Mouse (Mus musculus) CD4-positive helper T cell, adult 2 months (primary cell): ENCODE results near the gene Pop7.

Source experiments
- DNase-seq: peaks from one replicate; pipeline ENCODE4 v3.0.0-alpha.2; 2012; ENCODE audit warnings: low read depth, missing footprints, low spot score

Gene Pop7

DNA sequence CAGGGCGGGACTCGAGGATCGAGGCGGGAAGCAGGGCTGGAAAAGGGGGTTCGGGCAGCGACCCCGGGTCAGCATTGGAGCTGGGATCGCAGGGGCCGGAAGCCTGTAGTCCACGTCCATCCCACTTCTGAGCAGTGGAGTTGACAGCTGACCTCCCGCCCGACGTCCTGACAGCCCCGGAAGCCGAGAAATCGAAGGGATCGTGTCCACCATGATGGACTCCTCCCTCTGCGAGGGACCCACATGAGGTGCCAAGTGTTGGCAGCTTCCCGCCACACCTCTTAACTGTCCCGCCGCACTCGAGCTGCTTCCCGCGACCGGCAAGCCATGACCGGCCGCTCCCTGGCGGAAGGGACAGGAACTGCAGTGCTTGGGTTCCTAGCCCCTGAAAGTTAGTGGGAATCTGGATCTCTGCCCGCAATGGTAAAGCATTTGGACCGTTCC, 371 bp upstream of the Pop7 start:
- peak; percentile 86 for DNase-seq

DNA sequence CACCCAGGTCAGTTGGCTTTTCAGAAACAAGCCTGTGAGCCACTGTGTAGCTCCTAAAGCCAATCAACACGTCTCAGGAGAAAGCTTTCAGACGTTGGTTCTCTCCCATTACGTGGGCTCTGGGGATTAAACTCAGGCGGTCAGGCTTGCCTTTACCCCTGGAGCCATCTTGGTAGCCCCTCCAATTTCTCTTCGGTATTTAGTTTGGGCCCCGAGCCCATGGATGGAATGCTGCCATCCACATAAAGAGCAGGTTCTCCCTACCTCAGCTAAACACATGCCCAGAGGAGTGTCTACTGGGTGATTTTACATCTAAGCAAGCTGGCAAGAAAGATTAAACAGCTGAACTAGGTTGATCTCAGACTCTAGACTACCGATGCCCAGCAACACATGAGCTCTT, 2.1 kb downstream of the Pop7 start:
- no peak for DNase-seq

DNA sequence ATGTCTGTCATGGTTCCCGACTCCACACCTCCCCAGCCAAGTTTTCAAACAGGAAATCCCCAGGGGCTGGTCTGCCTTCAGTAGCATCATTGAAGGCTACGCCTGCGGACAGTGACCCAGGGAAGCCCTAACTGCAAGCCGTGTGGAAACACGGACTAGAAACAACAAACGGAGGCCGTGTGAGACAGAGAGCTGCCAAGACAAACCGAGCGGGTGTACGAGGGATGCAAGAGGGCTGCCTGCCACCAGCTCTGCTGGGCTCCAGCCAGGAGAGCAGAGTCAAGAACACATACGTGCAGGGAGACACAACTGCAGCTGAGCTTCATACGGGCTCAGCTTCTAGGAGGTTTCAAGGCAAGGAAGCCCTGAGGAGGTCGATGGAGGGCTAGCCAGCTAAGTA, 8.5 kb downstream of the Pop7 start:
- DNase-seq: no peak

DNA sequence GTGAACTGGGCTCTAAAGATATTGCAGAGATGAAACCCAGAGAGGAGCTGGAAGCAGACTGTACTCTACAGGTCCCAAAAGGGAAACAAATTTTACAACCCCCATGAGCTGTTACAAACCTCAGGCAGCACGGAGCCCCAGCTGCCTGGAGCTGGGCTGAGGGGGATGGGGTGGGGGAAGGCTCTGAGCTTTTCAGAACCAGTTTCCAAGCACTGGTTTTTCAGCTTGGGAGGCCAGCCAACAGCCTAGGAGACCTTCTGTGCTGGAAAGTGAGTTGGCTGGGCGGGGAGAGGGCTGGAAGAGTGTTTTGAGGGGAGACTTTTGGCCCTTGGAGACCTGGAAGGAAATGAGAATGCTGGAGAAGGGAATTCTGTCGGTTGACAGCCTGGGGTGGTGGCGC, 10.8 kb downstream of the Pop7 start:
- DNase-seq: no peak

DNA sequence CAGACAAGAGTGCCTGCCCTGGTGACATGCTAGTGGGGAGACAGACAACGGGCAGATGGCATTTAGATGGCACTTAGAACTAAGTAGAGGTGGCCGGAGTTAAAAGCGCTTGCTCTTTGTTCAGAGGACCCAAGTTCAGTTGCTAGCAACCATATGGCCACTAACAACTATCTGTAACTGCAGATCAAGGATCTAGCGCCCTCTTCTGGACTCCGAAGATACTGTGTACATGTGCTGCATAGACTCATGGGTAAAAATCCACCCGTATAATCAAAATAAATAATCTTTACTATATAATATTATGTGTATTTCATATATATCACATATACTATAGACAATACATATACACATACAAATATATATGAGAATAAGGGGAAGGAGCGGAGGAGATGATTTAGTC, 14.7 kb downstream of the Pop7 start:
- DNase-seq: no peak

DNA sequence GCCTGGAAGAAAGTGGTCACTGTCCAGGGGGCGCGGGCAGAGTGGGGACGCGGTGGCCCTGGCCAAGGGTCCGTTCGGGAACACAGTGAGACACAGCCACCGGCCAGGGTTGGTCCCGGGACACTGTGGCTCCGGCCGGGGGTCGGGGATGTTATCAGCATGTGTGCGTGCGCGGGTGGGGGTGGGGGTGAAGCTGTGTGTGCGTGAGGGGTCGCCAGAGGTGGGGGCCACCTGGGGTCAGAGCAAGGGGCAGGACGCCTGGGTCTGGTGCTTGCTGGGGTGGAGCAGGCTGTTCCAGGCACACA, 16.5 kb downstream of the Pop7 start:
- no peak for DNase-seq

DNA sequence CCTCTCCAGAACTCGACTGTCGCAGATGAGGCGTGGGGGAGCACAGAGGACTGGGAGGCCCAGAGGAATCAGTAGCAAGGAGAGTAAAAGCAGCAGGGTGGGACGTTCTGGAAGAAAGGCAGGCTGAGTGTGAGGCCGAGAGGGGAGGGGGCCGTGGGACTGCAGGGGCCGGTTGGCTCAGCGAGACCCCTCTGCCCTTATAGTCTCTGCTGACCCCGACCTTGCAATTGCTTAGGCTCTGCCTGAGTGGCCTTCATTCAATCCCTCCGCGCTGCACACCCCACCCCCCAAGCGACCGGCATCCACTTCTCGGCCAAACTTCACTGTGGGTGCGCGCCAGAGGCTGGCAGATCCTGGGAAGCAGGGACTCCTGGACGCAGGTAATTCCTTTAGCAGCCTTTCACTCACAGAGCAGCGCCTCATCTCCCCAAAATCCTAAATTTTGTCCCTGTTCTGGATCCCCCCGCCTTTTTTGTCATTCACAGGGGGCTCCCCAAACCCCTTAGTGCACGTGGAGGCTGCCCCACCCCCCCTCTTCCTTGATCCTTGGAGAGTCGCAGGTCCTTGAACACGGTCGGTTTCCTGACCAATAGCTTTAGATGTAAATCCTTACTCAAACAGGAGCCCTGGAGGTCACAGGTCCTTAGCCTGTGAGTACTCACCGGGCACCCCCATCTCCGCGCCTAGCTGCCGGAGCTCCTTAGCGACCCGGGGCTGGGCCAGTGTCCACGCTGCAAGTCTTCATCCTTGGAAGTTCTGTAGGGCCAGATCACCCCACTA, 17.1 kb downstream of the Pop7 start:
- no peak for DNase-seq

DNA sequence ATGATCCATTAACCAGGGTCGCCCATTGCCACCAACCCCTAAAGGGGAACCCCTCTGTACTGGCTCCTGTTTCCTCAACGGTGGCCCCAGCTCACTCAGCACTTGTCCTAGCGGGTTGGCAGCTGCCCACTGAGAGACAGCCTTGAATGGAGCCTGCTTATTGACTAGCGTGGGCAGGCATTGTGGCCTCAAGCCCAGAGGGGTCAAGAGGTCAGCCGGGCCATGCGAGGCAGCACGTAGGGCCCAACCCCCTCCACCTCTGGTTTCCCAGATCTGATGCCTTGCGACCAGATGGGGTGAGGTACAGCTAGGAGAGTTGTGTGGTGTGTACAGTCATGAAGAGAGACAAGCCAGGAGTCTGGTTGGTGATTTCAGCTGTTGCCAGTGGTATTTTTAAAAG, 20.4 kb downstream of the Pop7 start:
- no peak for DNase-seq

DNA sequence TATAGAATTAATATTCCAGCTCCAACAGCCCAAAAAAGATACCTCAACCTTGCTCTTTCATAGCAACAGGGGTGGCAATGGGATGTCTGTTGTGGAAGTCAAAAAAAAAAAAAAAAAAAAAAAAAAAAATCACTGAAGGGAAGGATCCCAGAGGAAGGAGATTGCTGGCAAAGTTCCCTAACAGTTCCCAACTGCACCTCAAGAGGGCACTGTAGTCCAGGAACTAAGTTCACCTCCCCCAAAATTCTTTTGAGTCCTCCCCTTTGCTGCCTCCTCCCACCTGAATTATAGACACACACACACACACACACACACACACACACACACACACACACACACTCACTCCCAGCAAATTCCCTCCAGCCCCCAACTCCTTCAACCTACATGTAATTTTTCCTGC, 21.2 kb downstream of the Pop7 start:
- peak; percentile 54 for DNase-seq

DNA sequence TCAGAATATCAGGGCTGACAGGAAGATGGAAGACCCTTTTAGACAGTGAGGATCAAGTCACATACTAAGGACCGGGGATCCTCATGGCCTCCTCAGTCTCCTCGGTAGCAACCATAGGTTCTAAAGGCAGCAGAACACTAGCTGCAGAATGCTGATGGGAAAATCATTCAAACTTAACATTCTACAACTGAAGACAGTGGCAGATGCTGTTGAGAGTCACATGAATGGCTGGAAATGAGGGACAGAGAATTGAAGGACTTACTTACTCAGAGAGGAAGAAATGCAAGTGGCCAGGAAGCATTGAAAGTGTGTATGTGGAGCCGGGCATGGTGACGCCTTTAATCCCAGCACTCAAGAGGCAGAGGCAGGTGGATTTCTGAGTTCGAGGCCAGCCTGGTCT, 25.4 kb downstream of the Pop7 start, which contains the start of gene Zan:
TSS of gene Zan (minus strand) at position 101 of the 400 bp plus-strand sequence.
- no peak for DNase-seq

DNA sequence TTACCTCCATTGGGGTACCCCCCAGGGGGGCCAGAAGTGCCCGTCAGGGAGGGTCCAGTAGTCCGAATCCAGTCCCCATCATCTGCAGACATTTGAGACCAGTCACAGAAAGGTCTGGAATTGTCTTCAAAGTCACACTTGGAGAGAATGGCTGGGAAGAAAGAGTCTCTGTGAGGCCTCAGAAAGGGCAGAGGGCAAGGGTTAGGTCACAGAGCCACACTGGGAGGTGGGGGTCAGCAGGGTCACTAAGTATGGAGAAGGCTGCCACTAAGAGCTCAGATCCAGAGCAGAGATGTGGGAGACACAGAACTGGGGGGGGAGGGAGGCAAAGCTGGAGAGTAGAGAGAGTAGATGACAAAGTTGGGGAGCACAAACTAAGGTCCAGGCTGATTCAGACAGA, 28.0 kb downstream of the Pop7 start:
- no peak for DNase-seq

DNA sequence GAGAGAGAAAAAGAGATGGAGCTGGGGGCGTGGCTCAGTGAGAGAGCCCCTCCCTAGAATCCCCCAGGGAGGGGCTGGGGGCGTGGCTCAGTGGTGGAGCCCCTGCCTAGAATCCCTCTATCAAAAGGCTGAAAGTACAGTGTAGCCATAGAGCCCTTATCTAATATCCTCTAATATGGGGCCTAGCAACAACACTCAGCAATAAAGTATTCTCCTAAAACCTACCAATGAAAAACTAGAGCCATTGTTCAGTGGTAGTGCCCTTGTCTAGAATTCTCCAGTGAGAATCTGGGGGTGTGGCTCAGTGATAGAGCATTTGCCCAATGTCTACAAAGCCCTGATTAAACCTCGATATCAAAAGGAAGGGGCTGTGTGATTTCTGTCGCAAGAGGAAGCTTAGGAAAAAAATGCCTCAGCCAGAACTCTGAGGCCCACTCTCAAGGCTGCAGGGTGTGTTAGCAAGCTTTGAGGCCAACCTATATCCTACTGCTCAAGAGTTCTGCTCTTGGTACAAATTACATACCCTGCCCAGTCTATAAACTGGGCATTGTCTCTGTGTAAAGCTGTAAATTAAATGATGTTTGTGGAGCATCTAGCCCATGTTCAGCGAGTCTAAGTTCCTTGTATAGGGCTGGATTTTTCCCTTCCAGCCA, 29.9 kb downstream of the Pop7 start:
- DNase-seq: no peak

DNA sequence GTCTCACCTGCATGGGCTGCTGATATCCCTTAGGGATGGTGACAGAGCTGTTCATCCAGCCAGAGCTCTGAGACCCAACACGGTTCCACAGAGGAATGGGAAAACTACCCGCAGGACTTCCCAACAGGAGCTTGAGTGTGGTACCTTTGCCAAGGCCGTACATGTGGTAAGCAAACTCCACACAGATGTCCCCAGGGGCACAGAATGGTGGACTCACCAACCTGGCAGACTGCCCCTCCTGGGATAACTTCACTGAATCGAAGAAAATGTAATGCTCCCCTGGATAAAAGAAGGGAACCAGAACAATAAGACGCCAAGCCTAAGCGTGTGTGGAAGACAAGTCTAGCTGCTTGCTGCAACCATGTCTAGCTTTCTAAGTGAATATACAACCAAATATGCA, 35.4 kb downstream of the Pop7 start:
- no peak for DNase-seq

DNA sequence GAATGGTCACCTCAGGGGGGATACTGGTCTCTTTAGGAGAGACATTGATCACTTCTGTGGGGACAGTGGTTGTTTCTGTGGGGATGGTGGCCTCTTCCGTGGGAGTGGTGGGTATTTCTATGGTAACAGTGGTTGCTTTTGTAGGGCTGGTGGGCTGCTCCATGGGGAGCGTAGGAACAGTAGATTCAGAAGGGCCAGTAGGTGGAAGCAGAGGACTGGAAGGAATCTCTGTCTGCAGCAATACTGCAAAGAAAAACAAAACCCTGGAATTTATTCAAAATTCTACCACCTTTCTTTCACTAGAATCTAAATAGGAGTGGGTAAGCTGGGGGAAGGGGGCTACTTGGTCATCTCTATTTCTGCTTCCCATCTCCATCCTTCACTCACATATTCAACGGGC, 37.3 kb downstream of the Pop7 start:
- no peak for DNase-seq

DNA sequence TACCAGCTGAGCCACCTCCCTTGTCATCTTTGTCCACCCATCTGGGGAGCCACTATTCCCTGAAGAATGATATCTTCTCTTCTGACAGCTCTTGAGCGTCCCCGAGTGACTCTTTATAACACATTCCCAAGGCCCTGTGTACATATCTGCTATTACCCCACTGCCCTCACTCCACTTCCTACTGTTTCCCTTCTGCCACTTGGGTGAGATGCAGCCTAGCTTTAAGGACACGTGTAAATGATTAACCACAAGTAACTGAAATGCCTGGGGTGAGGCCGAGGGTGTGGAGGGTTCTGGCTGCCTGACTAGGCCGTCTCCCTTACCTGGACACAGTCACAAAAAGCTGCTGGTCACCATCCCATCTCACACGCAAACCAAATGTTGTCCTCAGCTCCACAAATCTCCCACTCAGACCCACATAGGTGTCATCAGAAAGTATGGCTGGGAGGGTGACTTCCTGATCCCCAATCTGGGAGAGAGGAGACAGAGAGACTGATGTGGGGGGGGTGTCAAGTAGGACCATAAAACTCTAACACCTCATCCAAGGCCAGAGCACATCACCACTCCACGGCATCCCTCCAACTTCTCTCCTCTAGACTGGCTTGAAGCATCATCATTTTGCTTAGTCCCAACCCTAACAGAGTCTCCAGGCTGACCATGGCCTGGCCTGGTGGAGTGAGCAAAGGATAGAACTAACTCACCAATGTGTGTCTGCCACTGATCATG, 46.3 kb downstream of the Pop7 start:
- DNase-seq: no peak

DNA sequence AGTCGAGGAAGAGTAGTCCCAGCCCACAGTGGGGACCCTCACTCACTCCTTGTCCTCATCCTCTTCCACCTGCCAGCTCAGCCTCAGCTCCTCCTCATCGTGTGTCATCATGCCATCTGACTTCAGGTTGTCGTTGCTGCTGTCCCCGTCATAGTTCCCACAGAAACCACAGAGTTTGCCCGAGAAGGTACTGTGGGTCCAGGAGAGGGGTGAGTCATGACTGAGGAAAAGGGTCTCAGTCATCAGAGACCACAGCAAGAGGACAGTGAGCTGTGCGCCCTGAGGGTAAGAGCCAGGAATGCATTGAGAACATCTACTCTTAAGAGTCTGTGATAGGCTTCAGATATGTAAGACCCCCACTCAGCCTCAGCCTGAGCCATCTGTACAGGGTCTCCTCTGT, 47.1 kb downstream of the Pop7 start:
- no peak for DNase-seq
